Mouse (Mus musculus): ENCODE data around the gene Nkx1-2. TPM values are rescaled to one million over a fixed set of nuclear protein-coding genes. Genes with fewer than 3 reads are reported as not detected.

Gene Nkx1-2
- polyA plus RNA-seq, 1 experiment = not detected

DNA sequence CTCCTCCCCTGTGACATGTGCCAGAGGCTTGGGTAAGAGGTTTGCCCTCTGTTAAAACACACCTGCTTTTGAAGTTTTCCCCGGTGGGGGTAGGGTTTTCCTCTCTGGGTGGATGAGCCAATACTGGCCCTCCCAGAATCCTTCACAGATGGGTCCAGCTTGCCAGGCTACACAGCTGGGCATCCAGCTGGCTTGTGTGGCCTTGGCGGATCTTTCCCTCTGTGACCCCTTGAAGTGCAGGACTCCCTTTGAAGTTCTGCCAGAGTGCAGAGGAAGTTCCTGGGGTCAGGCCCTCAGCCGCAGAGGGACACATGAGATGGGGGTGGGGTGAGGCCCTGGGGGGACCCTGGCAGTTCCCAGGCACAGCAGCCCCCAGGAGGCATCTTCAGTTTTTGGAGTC, 15.9 kb upstream of the Nkx1-2 start:
- H3K27ac ChIP-seq (ENCODE audit: insufficient read depth, low read length) = no peak overlapping the region
- H3K27me3 ChIP-seq (ENCODE audit: control insufficient read depth, insufficient read depth, low read length) = no peaks in the 10 kb centered on the region; the same call in 1 of the 2 replicates
- 28% methylated on average over 3 of the region's 3 CpGs for WGBS
- H3K4me3 ChIP-seq (replicated peaks; ENCODE audit: insufficient read depth, low read depth, low read length) = no peak overlapping the region
- no peak for TF ChIP-seq CTCF (IDR thresholded peaks at IDR 0.05; ENCODE audit: borderline replicate concordance, insufficient read depth, low read depth, low read length)
- no peak for TF ChIP-seq POLR2A (IDR thresholded peaks at IDR 0.05; ENCODE audit: borderline replicate concordance, insufficient read depth, low read length)
- no peaks in the 10 kb centered on the region for H3K4me1 ChIP-seq (ENCODE audit: control insufficient read depth, insufficient read depth, low read length)
- DNase-seq = no peak

DNA sequence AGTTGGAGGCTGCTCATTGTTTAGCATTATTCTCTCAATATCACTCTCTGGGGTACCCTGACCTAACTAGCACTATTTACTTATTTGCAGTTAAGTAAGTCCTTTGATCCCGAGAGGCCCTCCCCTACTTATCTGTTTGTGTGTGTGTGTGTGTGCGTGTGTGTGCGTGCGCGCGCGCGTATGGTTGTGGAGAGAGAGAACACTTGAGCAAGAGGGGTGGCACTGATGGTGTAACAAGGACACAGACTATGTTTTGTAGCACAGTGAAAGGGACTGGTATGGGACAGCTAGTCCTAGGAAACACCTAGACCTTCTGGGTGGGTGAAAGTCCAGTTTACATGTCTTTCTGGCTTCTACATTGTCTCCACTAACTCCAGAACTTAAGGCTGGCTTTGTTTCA, 12.1 kb upstream of the Nkx1-2 start:
- no peak for DNase-seq
- Histone ChIP-seq H3K4me1 (ENCODE audit: control insufficient read depth, insufficient read depth, low read length) (no peaks in the 10 kb centered on the region), H3K27me3 (ENCODE audit: control insufficient read depth, insufficient read depth, low read length) (no peaks in the 10 kb centered on the region; the same call in 1 of the 2 replicates), H3K4me3 (replicated peaks; ENCODE audit: insufficient read depth, low read depth, low read length) (no peak overlapping the region), H3K27ac (ENCODE audit: insufficient read depth, low read length) (no peak overlapping the region)
- no peak for TF ChIP-seq CTCF (IDR thresholded peaks at IDR 0.05; ENCODE audit: borderline replicate concordance, insufficient read depth, low read depth, low read length)
- no peak for TF ChIP-seq POLR2A (IDR thresholded peaks at IDR 0.05; ENCODE audit: borderline replicate concordance, insufficient read depth, low read length)
- WGBS = 98% methylated on average over 8 of the region's 8 CpGs

DNA sequence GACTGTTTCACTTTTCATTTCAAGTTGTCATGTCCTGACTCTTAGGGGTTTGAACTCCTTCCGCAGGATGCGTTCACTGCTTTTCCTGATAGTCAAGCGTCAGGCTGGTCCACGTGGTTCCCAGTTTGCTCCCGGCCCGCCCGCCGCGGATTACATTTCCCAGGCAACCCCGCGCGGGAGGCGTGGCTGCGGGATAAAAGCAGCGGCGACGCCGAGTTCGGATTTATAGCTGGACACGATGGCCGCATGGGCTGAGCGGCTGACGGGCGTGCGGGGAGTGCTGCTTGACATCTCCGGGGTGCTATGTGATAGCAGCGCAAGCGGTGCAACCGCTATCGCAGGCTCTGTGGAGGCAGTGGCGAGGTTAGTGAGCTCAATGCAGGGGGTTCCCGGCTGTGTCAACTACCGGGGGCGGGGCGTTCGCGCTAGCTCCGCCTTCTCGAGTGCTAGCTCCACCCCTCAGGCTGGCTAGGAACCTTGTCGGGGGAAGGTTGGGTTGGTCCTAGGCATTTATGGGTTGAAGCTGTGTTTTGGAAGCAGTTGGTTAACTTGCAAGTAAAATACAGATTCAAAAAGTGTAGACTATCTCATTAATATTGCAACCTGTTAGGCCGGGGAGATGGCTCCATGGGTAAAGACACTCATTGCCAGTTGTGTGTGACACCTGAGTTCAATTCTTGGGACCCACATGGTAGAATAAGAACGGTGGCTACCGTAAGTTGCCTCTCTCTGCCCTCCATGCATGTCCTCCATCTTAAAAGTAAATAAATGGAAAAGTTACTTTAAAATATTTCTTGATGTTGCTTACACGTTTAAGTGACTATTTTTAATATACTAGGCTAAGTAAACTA, 11.3 kb upstream of the Nkx1-2 start, which contains the start of gene Lhpp:
Lhpp (plus strand) TSS at position 171 of the 851 bp plus-strand sequence.
- 9% methylated on average over 44 of the region's 44 CpGs for WGBS
- H3K27me3 ChIP-seq (ENCODE audit: control insufficient read depth, insufficient read depth, low read length) = no peaks in the 10 kb centered on the region; the same call in 1 of the 2 replicates
- no peak within 1 kb of the TSS for H3K27ac ChIP-seq (ENCODE audit: insufficient read depth, low read length)
- TF ChIP-seq POLR2A (IDR thresholded peaks at IDR 0.05; ENCODE audit: borderline replicate concordance, insufficient read depth, low read length) = no peak
- TF ChIP-seq CTCF (IDR thresholded peaks at IDR 0.05; ENCODE audit: borderline replicate concordance, insufficient read depth, low read depth, low read length) = no peak
- peak within 1 kb of the TSS; percentile 57 for H3K4me3 ChIP-seq (replicated peaks; ENCODE audit: insufficient read depth, low read depth, low read length)
- DNase-seq = peak; percentile 59 to 62
- no peaks in the 10 kb centered on the region for H3K4me1 ChIP-seq (ENCODE audit: control insufficient read depth, insufficient read depth, low read length)

DNA sequence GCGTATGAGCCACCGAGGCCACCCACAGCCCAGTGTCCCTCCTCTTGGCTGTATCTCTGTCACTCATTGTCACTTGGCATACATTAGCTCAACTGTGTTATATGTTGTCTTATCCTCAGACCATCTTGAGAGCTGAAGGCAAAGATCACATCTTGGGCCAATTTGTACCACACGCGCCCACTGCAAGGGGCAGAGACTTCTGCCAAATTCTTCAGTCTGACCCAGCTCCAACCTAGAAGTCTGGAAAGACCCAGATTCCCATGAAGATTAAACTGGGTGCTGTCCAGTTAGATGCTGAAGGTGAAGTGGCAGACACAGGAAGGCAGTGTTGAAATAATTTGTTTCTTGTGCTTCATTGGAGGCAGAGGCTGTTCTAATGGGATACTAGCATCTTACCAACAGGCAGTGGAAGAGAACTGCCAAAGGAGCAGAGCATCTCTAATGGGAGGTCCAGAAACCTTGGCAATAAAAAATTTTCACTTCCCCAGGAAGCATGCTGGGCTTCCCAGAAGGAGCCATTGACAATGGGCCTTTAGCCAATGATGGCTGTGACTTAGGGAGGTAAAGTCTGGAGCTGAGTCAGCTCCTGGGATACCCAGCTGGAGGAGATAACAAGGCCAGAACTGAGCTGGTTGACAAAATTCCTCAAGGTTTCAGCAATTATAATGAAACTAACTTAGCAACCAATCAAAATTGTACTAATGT, 9.0 kb upstream of the Nkx1-2 start:
- DNase-seq = peak in 1 of 2 experiments; percentile 36
- no peaks in the 10 kb centered on the region for H3K4me1 ChIP-seq (ENCODE audit: control insufficient read depth, insufficient read depth, low read length)

DNA sequence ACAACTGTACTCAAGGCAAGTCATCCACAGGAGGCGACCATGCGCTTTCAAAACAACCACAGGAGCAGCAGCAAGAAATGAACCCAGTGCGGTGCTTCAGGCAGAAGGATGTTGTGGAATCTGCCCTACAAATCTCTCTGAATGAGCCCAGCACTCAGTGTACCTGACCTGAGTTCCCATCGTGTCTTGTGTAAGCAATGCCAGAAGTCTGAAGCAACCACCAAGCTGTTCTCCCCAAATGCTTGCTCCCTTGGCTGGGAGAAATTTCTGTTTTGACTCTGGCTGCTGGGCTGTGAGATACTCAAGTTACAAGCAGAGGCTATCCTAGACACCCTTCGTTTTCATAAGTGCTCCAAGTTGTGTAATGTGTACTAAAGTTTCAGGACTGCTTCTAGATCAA, 6.3 kb upstream of the Nkx1-2 start:
- no peak for DNase-seq
- TF ChIP-seq POLR2A (IDR thresholded peaks at IDR 0.05; ENCODE audit: borderline replicate concordance, insufficient read depth, low read length) (no peak), CTCF (IDR thresholded peaks at IDR 0.05; ENCODE audit: borderline replicate concordance, insufficient read depth, low read depth, low read length) (no peak)
- Histone ChIP-seq H3K27me3 (ENCODE audit: control insufficient read depth, insufficient read depth, low read length) (no peaks in the 10 kb centered on the region; the same call in 1 of the 2 replicates), H3K4me3 (replicated peaks; ENCODE audit: insufficient read depth, low read depth, low read length) (no peak overlapping the region), H3K4me1 (ENCODE audit: control insufficient read depth, insufficient read depth, low read length) (no peaks in the 10 kb centered on the region), H3K27ac (ENCODE audit: insufficient read depth, low read length) (no peak overlapping the region)
- 64% methylated on average over 5 of the region's 5 CpGs for WGBS

More for the DNA sequence above, 9.0 kb upstream of the Nkx1-2 start:
- 28% methylated on average over 4 of the region's 4 CpGs for WGBS
- H3K27me3 ChIP-seq (ENCODE audit: control insufficient read depth, insufficient read depth, low read length) = no peaks in the 10 kb centered on the region; the same call in 1 of the 2 replicates
- TF ChIP-seq POLR2A (IDR thresholded peaks at IDR 0.05; ENCODE audit: borderline replicate concordance, insufficient read depth, low read length) = no peak
- no peak overlapping the region for H3K4me3 ChIP-seq (replicated peaks; ENCODE audit: insufficient read depth, low read depth, low read length)
- H3K27ac ChIP-seq (ENCODE audit: insufficient read depth, low read length) = no peak overlapping the region

DNA sequence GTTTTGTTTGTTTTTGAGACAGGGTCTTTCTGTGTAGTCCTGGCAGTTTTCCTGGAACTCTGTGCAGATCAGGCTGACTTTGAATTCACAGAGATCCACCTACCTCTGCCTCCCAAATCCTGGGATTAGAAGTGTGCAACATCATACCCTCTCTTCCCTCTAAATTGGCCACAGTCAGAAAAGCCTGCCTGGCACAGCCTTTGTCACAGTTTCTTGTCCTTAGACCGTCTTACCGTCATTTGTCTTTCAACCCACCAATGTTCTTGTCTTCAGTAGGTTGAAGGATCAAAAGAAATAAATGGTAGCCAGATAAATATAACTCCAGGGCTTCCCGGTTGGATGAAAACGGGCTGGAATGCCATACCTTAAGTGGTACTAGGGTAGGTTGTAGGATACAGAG, 5.3 kb upstream of the Nkx1-2 start:
- 86% methylated on average over 4 of the region's 4 CpGs for WGBS
- TF ChIP-seq CTCF (IDR thresholded peaks at IDR 0.05; ENCODE audit: borderline replicate concordance, insufficient read depth, low read depth, low read length) (no peak), POLR2A (IDR thresholded peaks at IDR 0.05; ENCODE audit: borderline replicate concordance, insufficient read depth, low read length) (no peak)

DNA sequence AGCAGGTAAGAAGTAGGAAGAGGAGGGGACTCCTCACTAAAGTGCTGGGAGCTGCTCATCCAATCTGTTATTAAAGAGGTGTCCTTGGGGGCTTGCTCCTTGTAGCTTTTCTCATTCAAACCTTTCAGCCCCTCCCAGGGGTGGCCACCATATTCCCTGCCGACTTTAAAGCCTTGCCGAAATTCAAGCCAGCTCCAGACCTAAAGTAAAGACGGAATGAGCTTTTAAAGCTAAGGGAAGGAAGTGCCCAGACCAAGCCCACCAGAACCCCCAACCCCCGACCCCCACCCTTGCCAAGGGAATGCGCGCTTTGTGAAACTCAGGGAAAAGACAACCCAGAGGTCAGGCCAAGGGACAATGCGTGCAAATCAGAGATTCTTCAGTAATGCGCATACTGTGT, 1.5 kb upstream of the Nkx1-2 start:
- DNase-seq = no peak
- H3K4me3 ChIP-seq (replicated peaks; ENCODE audit: insufficient read depth, low read depth, low read length) = no peak overlapping the region
- no peak for TF ChIP-seq CTCF (IDR thresholded peaks at IDR 0.05; ENCODE audit: borderline replicate concordance, insufficient read depth, low read depth, low read length)
- TF ChIP-seq POLR2A (IDR thresholded peaks at IDR 0.05; ENCODE audit: borderline replicate concordance, insufficient read depth, low read length) = no peak
- H3K27me3 ChIP-seq (ENCODE audit: control insufficient read depth, insufficient read depth, low read length) = peaks cover 9% of the 10 kb centered on the region; the same call in 1 of the 2 replicates
- WGBS = 44% methylated on average over 8 of the region's 8 CpGs
- H3K4me1 ChIP-seq (ENCODE audit: control insufficient read depth, insufficient read depth, low read length) = 0 out of 2 replicates have a peak, but pooled peaks cover 7% of the 10 kb centered on the region
- no peak overlapping the region for H3K27ac ChIP-seq (ENCODE audit: insufficient read depth, low read length)

More for the DNA sequence above, 5.3 kb upstream of the Nkx1-2 start:
- no peak for DNase-seq
- Histone ChIP-seq H3K4me1 (ENCODE audit: control insufficient read depth, insufficient read depth, low read length) (0 out of 2 replicates have a peak, but pooled peaks cover 2% of the 10 kb centered on the region), H3K4me3 (replicated peaks; ENCODE audit: insufficient read depth, low read depth, low read length) (no peak overlapping the region), H3K27ac (ENCODE audit: insufficient read depth, low read length) (no peak overlapping the region), H3K27me3 (ENCODE audit: control insufficient read depth, insufficient read depth, low read length) (peaks cover 1% of the 10 kb centered on the region; the same call in 1 of the 2 replicates)
